Mouse (Mus musculus): ENCODE measurements around the gene Tcf3.

Tcf3 gene

GRCm38 (mm10) chr10:80433513-80434232 is at the start of gene Tcf3:
Tcf3 (minus strand) TSS chr10:80433647.
- DNase-seq (ENCODE audit: low spot score): peak; percentile 94

DNA sequence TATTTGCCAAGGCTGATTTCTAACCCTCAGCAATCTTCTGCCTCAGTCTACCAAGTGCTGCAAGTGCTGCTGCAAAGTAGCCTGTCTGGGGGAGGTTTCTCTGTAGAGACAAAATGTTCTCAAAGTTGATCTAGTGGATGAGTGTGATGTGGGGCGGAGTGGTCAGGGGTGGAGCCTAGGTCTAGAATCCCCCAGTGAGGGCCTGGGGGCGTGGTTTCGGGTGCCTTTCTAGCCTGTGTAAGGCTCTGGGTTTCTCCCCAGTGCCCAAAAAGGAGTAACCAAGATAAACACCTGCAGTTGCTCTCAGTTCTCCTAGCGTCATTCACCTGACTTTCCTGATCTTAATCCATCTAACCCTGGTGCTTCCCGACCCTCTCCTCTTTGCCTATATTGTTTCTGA is 47.6 kb upstream of the Tcf3 start:
- DNase-seq (ENCODE audit: low spot score): no peak

GRCm38 (mm10) chr10:80478531-80478930 is 45.1 kb upstream of the Tcf3 start:
- no peak for DNase-seq (ENCODE audit: low spot score)

GRCm38 (mm10) chr10:80475290-80475959 is 42.0 kb upstream of the Tcf3 start:
- DNase-seq (ENCODE audit: low spot score): peak; percentile 79

GRCm38 (mm10) chr10:80465066-80465465 is 31.6 kb upstream of the Tcf3 start:
- no peak for DNase-seq (ENCODE audit: low spot score)

DNA sequence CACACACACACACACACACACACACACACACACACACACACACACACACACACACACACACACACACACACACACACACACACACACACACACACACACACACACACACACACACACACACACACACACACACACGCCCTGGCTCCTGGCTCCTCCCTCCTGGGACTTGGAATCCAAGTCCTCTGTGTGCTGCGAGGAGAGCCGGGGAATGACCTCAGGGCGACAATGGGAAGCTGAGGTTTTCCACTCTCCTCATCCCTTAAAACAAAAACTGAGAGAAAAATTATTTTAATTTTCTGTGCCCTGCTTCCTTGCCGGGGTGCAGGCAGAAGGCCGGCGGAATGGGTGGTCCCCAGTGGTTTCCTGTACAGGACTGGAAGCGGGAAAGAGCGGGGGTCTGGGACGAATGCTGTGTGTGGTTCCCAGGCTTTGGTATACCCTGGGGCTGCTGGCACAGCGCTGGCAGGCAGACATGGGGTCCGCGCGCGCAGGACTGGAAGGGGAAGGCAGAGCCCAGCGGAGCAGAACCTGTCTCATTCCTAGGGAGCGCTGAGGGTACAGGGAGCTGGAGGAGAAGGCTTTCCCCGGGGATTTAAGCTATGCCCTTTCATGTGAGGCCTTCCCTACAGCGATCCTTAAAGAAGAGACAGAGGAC is 31.1 kb upstream of the Tcf3 start:
- DNase-seq (ENCODE audit: low spot score): no peak

GRCm38 (mm10) chr10:80461346-80461745 is 27.9 kb upstream of the Tcf3 start:
- no peak for DNase-seq (ENCODE audit: low spot score)

DNA sequence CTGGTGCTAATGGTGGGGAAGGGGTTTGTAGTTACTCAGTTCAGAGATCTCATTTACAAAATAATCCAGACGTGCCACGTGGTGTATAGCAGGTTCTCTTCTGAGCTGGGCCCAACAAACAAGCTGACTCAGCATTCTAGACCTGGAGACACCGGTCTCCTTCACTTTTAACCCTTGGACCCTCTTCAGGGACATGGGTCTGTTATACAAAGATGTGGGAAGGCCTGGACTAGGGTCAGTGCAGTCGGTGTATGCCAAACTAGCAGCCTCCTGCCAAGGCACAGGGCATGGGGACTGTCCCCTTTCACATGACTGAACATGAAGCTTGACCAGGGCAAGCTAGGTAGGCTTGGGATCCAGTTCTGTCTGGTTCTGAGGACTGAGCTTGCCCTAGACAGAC is 26.9 kb upstream of the Tcf3 start:
- no peak for DNase-seq (ENCODE audit: low spot score)

GRCm38 (mm10) chr10:80459671-80460070 is 26.2 kb upstream of the Tcf3 start:
- DNase-seq (ENCODE audit: low spot score): no peak

DNA sequence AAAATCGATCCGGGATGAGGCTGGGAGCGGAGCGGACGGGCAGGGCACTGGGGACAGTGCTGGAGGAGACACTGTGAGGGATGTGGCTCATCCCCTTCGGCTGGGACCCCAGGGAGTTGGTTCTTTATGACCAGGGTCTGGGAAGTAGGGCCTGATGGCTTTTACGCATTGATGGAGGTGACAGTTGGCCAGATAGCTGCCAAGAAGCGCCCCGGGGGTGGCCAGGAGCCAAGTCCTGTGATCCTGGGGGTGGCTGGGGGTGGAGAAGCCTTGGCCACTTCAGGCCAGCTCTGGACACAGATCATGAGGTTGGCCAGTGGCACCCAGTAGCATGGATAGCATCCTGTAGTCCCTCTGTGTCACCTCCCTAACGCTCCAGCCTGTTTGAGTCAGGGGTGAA is 25.8 kb upstream of the Tcf3 start:
- DNase-seq (ENCODE audit: low spot score): no peak

DNA sequence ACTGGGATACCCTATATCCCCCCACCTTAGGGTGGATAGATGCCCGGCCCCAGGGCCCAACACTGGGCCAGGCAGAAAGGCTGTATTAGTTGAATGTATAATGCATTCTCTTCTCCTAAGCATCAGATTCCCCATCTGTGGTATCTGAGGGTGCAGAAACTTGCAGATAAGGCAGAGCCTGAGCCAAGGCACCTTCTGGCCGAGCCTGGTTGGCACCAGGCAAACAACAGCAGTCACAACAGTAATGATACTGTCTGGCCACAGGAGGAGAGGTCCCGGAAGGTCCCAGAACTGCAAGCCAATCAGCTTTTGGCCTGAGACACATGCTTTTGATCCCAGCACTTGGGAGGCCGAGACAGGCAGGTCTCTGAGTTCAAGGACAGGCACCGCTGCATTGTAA is 22.2 kb upstream of the Tcf3 start:
- DNase-seq (ENCODE audit: low spot score): no peak

- no peak for DNase-seq (ENCODE audit: low spot score)
Measured at GRCm38 (mm10) chr10:80454781-80455180, 21.3 kb upstream of the Tcf3 start.

GRCm38 (mm10) chr10:80453601-80454000 is 20.2 kb upstream of the Tcf3 start:
- no peak for DNase-seq (ENCODE audit: low spot score)

GRCm38 (mm10) chr10:80450599-80450998 is 17.2 kb upstream of the Tcf3 start:
- DNase-seq (ENCODE audit: low spot score): no peak

GRCm38 (mm10) chr10:80445898-80446601 is 12.6 kb upstream of the Tcf3 start:
- peak; percentile 37 for DNase-seq (ENCODE audit: low spot score)

DNA sequence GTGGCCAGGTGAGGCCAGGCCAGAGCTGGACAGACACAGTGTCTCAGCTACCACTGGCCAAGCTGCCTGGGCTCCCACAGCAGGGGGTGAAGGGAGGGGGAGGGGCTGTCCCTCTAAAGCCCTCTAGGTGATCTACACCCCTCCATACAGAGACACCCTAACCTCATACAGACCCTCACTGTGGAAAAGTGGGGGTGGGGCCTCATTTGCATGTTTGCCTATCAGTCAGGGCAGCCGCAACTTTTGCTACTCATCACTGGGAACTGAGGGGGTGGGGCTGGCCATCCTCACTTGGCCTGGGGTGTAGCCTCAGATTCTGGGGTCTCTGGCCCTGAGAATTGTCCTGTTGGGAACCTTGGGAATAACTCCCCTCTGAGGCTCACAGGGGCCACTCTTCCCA is 11.6 kb upstream of the Tcf3 start:
- DNase-seq (ENCODE audit: low spot score): no peak

- DNase-seq (ENCODE audit: low spot score): peak; percentile 34
Measured at GRCm38 (mm10) chr10:80444339-80445045, 11.0 kb upstream of the Tcf3 start.

- no peak for DNase-seq (ENCODE audit: low spot score)
Measured at GRCm38 (mm10) chr10:80443575-80444278, 10.3 kb upstream of the Tcf3 start.

- DNase-seq (ENCODE audit: low spot score): no peak
Measured at GRCm38 (mm10) chr10:80442989-80443388, 9.5 kb upstream of the Tcf3 start.

DNA sequence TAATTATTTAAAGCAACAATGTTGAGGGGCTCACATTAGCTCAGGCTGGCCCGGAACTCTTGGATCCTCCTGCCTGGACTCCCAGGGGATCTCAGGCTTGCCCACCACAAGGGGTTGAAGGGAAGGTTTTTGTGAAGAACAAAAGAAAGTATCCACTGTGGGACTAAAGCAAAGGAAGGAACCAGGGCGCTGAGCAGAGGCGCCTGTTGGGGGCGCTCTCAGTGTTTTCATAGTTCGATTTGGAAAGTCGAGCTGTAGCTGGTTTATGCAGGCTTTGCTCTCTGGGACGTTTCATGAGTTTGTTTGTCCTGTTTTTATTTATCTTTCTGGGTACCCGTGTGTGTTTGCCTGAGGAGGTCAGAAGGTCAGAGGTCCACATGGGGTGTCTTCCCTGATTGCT is 8.2 kb upstream of the Tcf3 start:
- no peak for DNase-seq (ENCODE audit: low spot score)

DNA sequence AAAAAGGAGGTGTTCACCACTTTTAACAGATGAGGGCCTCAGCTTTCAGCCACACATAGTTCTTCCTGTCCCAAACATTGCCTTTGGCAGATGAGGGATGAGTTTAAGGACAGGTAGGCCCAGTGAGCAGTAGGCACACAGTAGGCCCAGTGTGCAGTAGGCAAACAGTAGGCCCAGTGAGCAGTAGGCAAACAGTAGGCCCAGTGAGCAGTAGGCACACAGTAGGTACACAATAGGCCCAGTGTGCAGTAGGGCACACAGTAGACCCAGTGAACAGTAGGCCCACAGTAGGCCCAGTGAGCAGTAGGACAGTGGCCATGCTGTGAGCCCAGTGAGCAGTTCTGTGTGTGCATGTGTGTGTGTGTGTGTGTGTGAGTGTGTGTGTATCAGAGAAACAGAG is 6.6 kb upstream of the Tcf3 start:
- DNase-seq (ENCODE audit: low spot score): no peak
